Mouse (Mus musculus): ENCODE data around the gene Gcnt4. TPM values are rescaled to one million over a fixed set of nuclear protein-coding genes. Genes with fewer than 3 reads are reported as not detected.

Gene Gcnt4
- polyA plus RNA-seq, 1 experiment from 2014 or later, result 1.6 TPM

DNA sequence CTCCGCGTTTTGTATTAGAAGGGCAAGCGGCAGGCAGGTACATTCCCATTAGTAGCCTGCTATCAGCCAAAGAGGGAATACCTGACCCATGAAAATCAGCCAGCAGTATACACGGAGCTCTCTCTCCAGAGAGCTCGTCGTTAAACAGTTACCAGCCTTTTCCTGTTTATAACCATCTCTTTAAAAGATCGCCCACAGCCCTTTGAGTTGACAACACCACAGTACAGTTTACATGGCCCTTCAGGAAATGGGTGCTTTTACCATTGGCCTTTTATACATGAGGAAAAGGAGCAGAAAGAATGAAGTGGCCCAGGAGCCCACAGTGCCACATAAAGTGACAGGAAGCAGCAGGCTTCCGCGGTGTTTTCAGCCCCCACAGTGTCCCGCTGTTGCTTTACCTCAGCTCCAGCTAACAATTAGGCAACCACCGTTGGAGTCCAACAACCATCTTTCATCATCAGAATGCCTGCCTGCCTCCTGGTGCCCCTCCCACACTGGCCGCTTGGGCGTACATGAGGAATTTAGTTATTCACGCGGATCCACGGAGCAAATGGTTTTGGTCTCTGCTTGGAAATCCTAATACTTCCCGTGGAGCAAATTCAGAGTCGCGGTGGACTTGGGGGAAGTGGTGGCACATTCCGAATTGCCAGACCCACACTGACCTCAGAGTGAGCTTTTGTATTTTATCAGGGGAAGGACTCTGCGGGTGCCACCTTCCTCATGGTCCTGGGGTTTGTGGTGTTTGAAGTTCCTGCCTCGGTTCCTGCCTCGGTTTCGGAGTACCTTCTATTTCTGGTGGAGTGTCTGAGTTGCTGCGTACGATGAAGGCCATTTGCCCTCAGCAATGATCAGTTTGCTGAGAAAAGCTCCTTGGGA, 59.0 kb downstream of the Gcnt4 start:
- peak; percentile 84 for ATAC-seq (replicated peaks; ENCODE audit: low FRiP score)
- no peaks in the 10 kb centered on the region for H3K9me3 ChIP-seq (replicated peaks)
- no peaks in the 10 kb centered on the region for H3K27me3 ChIP-seq
- no peak overlapping the region for H3K9ac ChIP-seq
- no peaks in the 10 kb centered on the region for H3K36me3 ChIP-seq
- H3K4me1 ChIP-seq, result peaks cover 28% of the 10 kb centered on the region
- H3K4me2 ChIP-seq, result peak overlapping the region; percentile 51
- H3K4me3 ChIP-seq (replicated peaks), result peak overlapping the region; percentile 10
- peak overlapping the region; percentile 80 for H3K27ac ChIP-seq
- 42% methylated on average over 26 of the region's 26 CpGs for WGBS

DNA sequence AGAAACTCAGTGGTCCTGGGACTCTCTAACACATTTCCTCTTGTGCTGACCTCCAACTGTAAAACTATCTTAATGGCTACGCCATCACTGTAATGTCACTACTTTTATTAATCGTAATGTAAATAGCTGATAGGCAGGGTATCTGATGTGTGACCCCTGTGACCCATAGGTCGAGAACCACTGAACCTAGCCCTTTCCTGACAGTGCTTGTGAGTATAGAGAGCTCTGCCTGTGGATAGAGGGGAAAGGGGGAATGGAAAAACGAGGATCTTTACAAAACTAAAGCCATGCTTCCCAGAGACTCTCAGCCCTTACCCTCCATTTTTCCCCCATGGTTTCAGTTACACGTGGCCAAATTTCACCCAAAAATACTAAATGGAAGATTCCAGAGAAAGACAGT, 60.2 kb downstream of the Gcnt4 start:
- Histone ChIP-seq H3K4me2 (no peak overlapping the region), H3K27me3 (no peaks in the 10 kb centered on the region), H3K27ac (no peak overlapping the region), H3K4me3 (replicated peaks) (no peak overlapping the region), H3K4me1 (peaks cover 28% of the 10 kb centered on the region), H3K36me3 (no peaks in the 10 kb centered on the region), H3K9ac (no peak overlapping the region), H3K9me3 (replicated peaks) (no peaks in the 10 kb centered on the region)
- WGBS, result 73% methylated on average over 5 of the region's 5 CpGs
- ATAC-seq (replicated peaks; ENCODE audit: low FRiP score), result no peak

DNA sequence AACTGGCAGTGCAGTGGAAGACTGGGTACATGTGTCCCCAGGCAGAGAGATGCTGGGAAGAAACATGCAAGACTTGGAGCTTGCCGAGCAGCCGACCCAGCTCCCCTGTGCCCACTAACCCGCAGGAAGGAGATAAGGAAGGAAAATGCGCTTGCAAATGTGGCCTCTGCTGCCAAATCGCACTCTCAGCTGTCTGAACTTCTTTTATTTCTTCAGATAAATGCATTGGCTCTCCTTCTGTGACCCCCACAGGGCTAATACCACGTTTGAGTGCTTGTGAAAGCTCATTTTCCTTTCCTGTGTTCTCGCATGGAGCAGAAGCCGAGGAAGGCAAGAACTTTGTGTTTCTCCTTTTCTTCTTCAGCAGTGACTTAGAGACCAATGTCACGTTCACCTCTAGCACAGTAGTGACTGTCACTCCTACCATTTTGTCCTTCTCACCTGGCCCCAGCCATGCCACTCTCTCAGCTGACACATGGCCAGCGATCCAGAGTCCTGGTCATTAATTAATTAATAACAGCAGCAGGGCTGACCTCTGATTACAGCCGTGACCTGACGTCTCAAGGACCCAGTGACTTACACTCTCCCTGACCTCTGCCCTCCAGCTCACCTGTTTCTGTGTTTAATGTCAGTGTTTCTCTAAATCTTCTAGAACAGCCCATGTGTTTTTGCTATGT, 61.2 kb downstream of the Gcnt4 start:
- H3K4me2 ChIP-seq, result no peak overlapping the region
- ATAC-seq (replicated peaks; ENCODE audit: low FRiP score), result no peak
- no peak overlapping the region for H3K9ac ChIP-seq
- H3K27me3 ChIP-seq, result no peaks in the 10 kb centered on the region
- no peaks in the 10 kb centered on the region for H3K36me3 ChIP-seq
- 47% methylated on average over 12 of the region's 12 CpGs for WGBS
- no peak overlapping the region for H3K4me3 ChIP-seq (replicated peaks)
- H3K27ac ChIP-seq, result no peak overlapping the region
- H3K9me3 ChIP-seq (replicated peaks), result no peaks in the 10 kb centered on the region
- peaks cover 28% of the 10 kb centered on the region for H3K4me1 ChIP-seq

DNA sequence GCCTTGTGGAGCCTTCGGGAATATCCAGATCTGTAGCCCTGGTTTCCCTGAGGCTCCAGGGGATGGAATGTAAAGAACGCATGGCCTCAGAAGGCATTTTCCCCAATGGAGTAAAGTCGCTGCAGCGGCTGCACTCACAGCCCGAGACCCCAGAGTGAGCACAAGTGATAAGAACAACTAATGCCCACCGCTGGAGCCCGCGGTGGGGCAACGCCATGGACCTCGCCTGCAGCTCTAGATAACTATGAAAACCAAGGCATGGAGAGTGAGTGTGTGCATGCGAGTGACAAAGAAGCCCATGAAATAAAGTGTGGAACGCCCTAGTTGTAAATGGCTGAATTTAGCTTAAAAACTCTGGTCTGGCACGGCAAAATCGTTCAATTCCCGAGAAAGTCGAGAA, 64.6 kb downstream of the Gcnt4 start:
- WGBS, result 95% methylated on average over 16 of the region's 16 CpGs

DNA sequence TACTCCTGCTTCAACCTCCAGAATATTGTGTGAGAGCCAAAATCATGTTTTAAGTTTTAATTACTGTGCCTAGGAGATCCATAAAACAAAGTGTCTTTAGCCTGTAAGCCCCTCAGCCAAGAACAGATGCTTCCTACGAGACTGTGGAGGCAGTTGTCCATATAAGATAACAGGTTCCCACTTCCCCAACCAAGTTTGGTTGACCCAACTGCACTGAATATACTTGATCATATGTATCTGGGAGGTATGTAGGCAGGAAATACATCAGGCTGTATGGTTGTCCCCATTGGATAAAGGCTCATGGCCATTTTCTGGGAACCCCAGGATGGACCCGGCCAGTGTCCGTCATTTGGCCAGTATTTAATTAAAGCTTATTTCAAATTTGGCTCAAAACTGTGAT, 65.6 kb downstream of the Gcnt4 start:
- H3K4me3 ChIP-seq (replicated peaks), result no peak overlapping the region
- no peak overlapping the region for H3K4me2 ChIP-seq
- H3K36me3 ChIP-seq, result no peaks in the 10 kb centered on the region
- H3K9ac ChIP-seq, result no peak overlapping the region
- ATAC-seq (replicated peaks; ENCODE audit: low FRiP score), result no peak
- no peak overlapping the region for H3K27ac ChIP-seq
- peaks cover 8% of the 10 kb centered on the region; the same call in 1 of the 2 replicates for H3K4me1 ChIP-seq
- WGBS, result 87% methylated on average over 3 of the region's 3 CpGs
- no peaks in the 10 kb centered on the region for H3K9me3 ChIP-seq (replicated peaks)
- H3K27me3 ChIP-seq, result no peaks in the 10 kb centered on the region

More for the DNA sequence above, 64.6 kb downstream of the Gcnt4 start:
- no peak overlapping the region for H3K4me2 ChIP-seq
- no peaks in the 10 kb centered on the region for H3K9me3 ChIP-seq (replicated peaks)
- ATAC-seq (replicated peaks; ENCODE audit: low FRiP score), result no peak
- no peaks in the 10 kb centered on the region for H3K27me3 ChIP-seq
- no peaks in the 10 kb centered on the region for H3K36me3 ChIP-seq
- peaks cover 12% of the 10 kb centered on the region for H3K4me1 ChIP-seq
- H3K9ac ChIP-seq, result no peak overlapping the region
- H3K4me3 ChIP-seq (replicated peaks), result no peak overlapping the region
- H3K27ac ChIP-seq, result no peak overlapping the region

DNA sequence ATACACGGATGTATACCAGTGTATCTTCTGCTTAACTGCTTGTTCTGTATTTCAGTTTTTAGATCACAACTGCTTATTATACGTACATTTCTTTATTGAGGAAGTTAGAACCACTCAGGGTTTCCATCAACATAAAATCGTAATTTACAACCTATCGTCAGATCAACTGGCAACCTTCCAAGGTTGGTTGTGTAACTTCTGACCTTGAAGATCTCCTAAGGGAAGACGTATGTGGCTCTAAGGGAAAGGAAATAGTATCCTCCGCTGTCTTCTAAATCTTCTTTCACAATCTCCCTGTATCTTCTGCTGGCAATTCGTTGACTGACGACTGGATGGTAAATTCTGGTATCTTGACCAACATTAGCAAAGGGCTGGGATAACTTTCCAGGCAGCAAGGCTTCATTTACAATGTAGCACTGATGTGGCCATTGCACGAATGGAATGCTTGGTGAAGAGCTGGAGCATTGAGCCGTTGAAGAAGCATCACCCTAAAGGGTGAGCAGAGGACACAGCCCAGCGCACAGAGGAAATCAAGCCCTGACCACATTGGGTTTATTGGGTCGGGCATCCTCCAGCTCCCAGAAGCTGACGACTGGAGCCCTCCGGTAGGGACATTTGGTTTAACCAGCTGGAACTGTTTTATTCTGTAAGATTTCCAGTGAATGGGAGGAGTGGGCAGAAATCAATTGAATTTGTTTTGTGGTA, 66.2 kb downstream of the Gcnt4 start:
- WGBS, result 41% methylated on average over 14 of the region's 14 CpGs
- Histone ChIP-seq H3K27ac (no peak overlapping the region), H3K4me1 (peaks cover 4% of the 10 kb centered on the region; the same call in 1 of the 2 replicates), H3K9me3 (replicated peaks) (no peaks in the 10 kb centered on the region), H3K36me3 (no peaks in the 10 kb centered on the region), H3K4me3 (replicated peaks) (no peak overlapping the region), H3K27me3 (no peaks in the 10 kb centered on the region), H3K4me2 (no peak overlapping the region), H3K9ac (no peak overlapping the region)
- peak; percentile 74 for ATAC-seq (replicated peaks; ENCODE audit: low FRiP score)

DNA sequence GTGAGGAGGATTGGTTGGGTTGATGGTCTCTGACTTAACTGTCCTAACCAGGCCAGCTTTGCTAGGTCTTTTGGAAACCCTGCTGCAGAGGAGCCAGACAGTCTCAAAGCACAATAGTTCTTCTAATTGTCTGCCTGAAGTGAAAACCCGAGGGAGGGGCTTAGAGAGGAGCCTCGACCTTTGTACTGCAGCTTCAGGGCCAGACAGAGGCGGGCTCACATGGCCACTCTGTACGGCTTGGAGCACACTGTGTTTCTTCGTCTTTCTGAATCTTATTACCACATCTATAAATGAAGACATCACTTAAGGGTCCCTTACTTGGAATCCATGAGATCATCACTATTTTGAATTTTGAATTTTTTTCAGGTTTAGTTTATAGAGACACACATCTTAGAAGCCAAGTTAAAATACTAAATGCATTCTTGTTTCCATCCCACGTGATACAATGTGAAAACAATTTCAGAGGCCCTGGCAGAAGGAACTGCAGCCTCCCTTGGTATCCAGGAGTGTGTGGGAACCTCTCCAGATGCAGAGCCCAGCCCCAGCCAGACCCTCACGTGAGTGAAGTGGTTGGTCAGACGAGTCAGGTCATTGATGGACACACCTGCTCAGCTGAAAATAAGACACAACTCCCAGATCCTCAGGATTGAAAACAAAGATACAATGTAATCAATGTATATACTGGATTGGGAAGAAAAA, 69.0 kb downstream of the Gcnt4 start:
- Histone ChIP-seq H3K4me3 (replicated peaks) (no peak overlapping the region), H3K27me3 (no peaks in the 10 kb centered on the region), H3K27ac (no peak overlapping the region), H3K9me3 (replicated peaks) (no peaks in the 10 kb centered on the region), H3K9ac (no peak overlapping the region), H3K36me3 (no peaks in the 10 kb centered on the region), H3K4me2 (no peak overlapping the region), H3K4me1 (no peaks in the 10 kb centered on the region)
- 54% methylated on average over 8 of the region's 8 CpGs for whole genome bisulfite sequencing
- no peak for ATAC-seq (replicated peaks; ENCODE audit: low FRiP score)

DNA sequence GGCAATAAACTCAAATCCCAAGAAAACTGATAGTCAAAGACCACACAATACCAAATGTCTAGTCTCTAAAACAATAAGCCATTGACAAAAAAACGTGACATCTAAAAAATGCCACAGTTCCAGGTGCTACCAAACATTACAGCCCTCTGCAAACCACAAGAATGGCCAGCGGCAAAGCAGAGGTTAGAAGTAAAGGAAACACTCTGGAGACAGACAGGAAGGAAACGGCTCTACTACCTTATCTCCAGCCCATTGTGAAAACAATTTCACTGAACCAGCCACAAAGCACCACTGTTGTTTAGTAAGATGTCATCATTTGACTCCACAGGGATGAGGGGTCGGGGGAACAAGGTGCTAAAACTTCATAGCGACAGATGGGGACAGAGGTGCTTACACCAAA, 70.8 kb downstream of the Gcnt4 start:
- Histone ChIP-seq H3K36me3 (no peaks in the 10 kb centered on the region), H3K4me2 (no peak overlapping the region), H3K9me3 (replicated peaks) (no peaks in the 10 kb centered on the region), H3K27me3 (no peaks in the 10 kb centered on the region), H3K4me1 (no peaks in the 10 kb centered on the region), H3K27ac (no peak overlapping the region), H3K4me3 (replicated peaks) (no peak overlapping the region), H3K9ac (no peak overlapping the region)
- no peak for ATAC-seq (replicated peaks; ENCODE audit: low FRiP score)
- 58% methylated on average over 5 of the region's 5 CpGs for WGBS

DNA sequence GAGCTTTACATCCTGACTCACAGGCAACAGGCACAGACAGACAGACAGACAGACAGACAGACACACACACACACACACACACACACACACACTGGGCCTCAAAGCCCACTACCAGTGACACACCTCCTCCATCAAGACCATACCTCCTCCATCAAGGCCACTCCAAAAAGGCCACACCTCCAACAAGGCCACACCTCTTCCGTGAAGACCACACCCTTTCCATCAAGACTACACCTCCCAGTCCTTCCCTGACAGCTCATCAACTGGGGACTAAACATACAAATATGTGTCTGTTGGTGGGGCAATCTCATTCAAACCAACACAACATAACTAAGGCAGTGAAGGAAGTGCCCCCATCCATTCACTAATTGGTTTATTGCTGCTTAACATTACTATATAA, 72.6 kb downstream of the Gcnt4 start:
- WGBS, result 67% methylated on average over 1 of the region's 1 CpGs

More for the DNA sequence above, 72.6 kb downstream of the Gcnt4 start:
- H3K27me3 ChIP-seq, result no peaks in the 10 kb centered on the region
- H3K9me3 ChIP-seq (replicated peaks), result no peaks in the 10 kb centered on the region
- H3K4me3 ChIP-seq (replicated peaks), result no peak overlapping the region
- H3K36me3 ChIP-seq, result no peaks in the 10 kb centered on the region
- no peak for ATAC-seq (replicated peaks; ENCODE audit: low FRiP score)
- H3K27ac ChIP-seq, result no peak overlapping the region
- H3K4me2 ChIP-seq, result no peak overlapping the region
- H3K4me1 ChIP-seq, result no peaks in the 10 kb centered on the region
- no peak overlapping the region for H3K9ac ChIP-seq

Data from kidney, embryonic 15.5 days (tissue).